Mouse (Mus musculus) liver, embryonic 16.5 days (tissue): Measurements from ENCODE around the gene Hes7. TPM values are rescaled to one million over a fixed set of nuclear protein-coding genes. Genes with fewer than 3 reads are reported as not detected.
A peak's percentile ranks its signal among the peaks of the same experiment; 100 is the strongest.

Experiments
- ATAC-seq: fragments of 200-750 bp; cut with Nextera tagmentation; 2 replicates; pipeline ENCODE4 v1.8.0; 2017; ENCODE audit warnings: low read depth, mild to moderate bottlenecking, moderate number of reproducible peaks, moderate library complexity
- H3K27ac ChIP-seq: fragments of 300-500 bp; sonication (generic); 2 replicates; pipeline ENCODE4 v1.5.1; 2014; ENCODE audit warnings: mild to moderate bottlenecking, low read length
- H3K27me3 ChIP-seq: fragments of 300-500 bp; sonication (generic); 2 replicates; pipeline ENCODE4 v1.6.1; 2014; ENCODE audit warnings: low read depth, low read length, mixed read lengths; ENCODE audit not compliant: control insufficient read depth, insufficient read depth
- H3K36me3 ChIP-seq: fragments of 300-500 bp; sonication (generic); 2 replicates; pipeline ENCODE4 v1.6.1; 2014; ENCODE audit warnings: mild to moderate bottlenecking; ENCODE audit not compliant: control insufficient read depth, insufficient read depth
- H3K4me1 ChIP-seq: fragments of 300-500 bp; sonication (generic); 2 replicates; pipeline ENCODE4 v1.6.1; 2014; ENCODE audit warnings: low read depth, low read length, mixed read lengths; ENCODE audit not compliant: control insufficient read depth
- H3K4me2 ChIP-seq: fragments of 300-500 bp; sonication (generic); 2 replicates; pipeline ENCODE4 v1.6.1; 2014; ENCODE audit warnings: low read depth, low read length, mixed read lengths
- H3K4me3 ChIP-seq: fragments of 300-500 bp; sonication (generic); 2 replicates; pipeline ENCODE4 v1.5.1; 2014; ENCODE audit warnings: low read depth, mild to moderate bottlenecking, low read length
- H3K9ac ChIP-seq: fragments of 300-500 bp; sonication (generic); 2 replicates; pipeline ENCODE4 v1.6.1; 2014; ENCODE audit warnings: low read depth, low read length
- H3K9me3 ChIP-seq: fragments of 300-500 bp; sonication (generic); replicated peaks from 2 replicates; pipeline ENCODE4 v1.6.1; 2016; ENCODE audit warnings: low read length; ENCODE audit not compliant: control insufficient read depth
- WGBS: fragments of 180-500 bp; shearing (Covaris S2); extraction: QIAGEN DNeasy Blood & Tissue Kit; methylation state at CpG from one replicate; pipeline ENCODE4 v1.1.7; 2014; ENCODE audit not compliant: insufficient replicate concordance; 5-methylcytosine and 5-hydroxymethylcytosine counted together
- polyA plus RNA-seq: library from polyadenylated mRNA; unstranded; fragments of >200 nt; fragmentation: Nextera tagmentation; extraction: Ambion mirVana; gene quantifications from 2 replicates; pipeline ENCODE4 v1.2.1, GENCODE M21; 2015

Hes7 gene
- polyA plus RNA-seq, 1 experiment from 2014 or later, result 0.07 TPM

DNA sequence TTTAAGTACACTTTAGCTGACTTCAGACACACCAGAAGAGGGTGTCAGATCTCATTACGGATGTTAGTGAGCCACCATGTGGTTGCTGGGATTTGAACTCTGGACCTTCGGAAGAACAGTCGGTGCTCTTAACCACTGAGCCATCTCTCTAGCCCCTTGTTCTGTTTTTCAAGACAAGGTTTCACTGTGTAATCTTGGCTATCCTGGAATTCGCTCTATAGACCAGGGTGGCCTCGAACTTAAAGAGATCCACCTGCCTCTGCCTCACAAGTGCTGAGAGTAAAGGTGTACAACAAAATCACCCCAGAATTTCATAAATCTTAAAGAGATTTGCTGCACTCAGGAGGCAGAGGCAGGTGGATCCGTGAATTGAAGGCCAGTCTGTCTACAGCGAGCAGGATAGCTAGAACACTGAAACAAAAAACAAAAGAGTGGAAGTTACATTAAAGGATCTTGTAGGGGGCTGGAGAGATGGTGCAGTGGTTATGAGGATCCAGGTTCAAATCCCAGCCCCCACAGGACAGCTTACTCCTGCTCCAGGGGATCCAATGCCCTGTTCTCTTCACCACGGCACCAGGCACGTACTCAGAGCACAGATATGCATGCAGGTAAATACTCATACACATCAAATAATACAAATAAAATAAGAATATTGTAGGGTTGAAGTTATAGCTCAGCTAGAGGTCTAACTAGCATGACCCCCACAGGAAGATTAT is 44.3 kb upstream of the Hes7 start:
- 44% methylated on average over 8 of the region's 9 CpGs for WGBS
- Histone ChIP-seq H3K36me3 (no peaks in the 10 kb centered on the region), H3K27ac (no peak overlapping the region), H3K27me3 (no peaks in the 10 kb centered on the region), H3K4me3 (no peak overlapping the region), H3K9me3 (no peaks in the 10 kb centered on the region), H3K9ac (no peak overlapping the region), H3K4me1 (peaks cover 33% of the 10 kb centered on the region), H3K4me2 (no peak overlapping the region)
- ATAC-seq, result no peak

DNA sequence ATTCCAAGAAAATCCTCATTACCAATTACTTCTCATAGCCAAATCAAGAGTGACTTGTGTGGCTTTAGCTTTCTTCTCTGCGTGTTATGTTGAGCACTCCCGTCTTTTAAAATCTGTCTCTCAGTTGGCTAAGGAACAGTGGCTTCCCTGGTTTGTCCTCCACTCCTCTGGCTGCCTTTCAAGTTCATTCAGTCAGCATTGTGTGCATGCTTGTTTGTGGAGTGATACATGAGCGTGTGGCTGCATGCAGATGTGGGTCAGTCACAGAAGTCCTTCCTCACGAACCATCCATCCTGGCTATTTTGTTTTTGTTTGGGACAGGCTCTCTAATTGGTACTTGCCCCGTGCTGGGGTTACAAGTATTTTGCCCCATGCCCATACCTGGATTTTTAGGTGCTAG is 43.6 kb upstream of the Hes7 start:
- 63% methylated on average over 5 of the region's 5 CpGs for WGBS
- Histone ChIP-seq H3K27me3 (no peaks in the 10 kb centered on the region), H3K4me1 (peaks cover 26% of the 10 kb centered on the region)

DNA sequence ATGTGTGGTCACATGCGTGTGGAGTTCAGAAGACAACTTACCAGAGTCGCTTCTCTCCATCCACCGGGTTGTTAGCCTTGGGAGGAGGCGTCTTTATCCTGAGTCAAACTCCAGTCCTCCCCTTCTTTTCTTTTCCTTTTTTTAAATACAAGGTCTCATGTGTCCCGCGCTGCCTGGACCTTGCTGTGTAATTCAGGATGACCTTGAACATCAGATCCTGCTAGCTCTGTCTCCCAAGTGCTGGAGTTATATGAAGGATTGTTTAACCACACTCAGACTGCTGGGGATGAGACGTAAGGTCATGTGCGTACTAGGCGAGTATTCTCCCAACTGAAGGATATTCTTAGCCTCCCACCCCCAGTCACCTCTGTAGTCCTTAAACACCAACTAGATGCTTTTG is 42.9 kb upstream of the Hes7 start:
- Histone ChIP-seq H3K36me3 (no peaks in the 10 kb centered on the region), H3K27ac (no peak overlapping the region), H3K27me3 (no peaks in the 10 kb centered on the region), H3K4me2 (no peak overlapping the region), H3K4me1 (peaks cover 21% of the 10 kb centered on the region), H3K9me3 (no peaks in the 10 kb centered on the region), H3K9ac (no peak overlapping the region), H3K4me3 (no peak overlapping the region)
- 71% methylated on average over 9 of the region's 9 CpGs for WGBS
- no peak for ATAC-seq

More for the DNA sequence above, 43.6 kb upstream of the Hes7 start:
- no peak for ATAC-seq
- no peak overlapping the region for H3K4me3 ChIP-seq
- no peak overlapping the region for H3K9ac ChIP-seq
- H3K9me3 ChIP-seq, result no peaks in the 10 kb centered on the region
- no peaks in the 10 kb centered on the region for H3K36me3 ChIP-seq
- no peak overlapping the region for H3K4me2 ChIP-seq
- H3K27ac ChIP-seq, result no peak overlapping the region

DNA sequence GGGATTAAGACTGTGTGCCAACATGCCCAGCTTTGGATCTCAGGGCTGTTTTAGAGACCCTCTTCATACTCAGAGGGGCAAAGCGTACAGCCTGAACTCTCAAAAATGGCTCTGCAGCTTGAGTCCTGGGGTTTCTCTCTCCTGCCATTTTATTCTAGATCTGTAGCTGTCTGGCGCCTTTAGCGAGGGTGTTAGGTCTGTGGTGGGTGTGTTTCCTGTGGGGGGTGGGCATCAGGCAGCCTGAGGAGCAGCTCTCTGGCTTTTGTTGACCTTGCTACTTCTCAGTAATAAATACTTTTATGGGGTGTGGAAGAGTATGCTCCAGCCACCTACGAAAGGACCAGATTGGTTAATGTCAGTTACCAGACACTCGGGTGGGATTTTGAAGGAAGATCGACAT is 42.2 kb upstream of the Hes7 start:
- H3K27ac ChIP-seq, result no peak overlapping the region
- H3K27me3 ChIP-seq, result no peaks in the 10 kb centered on the region
- H3K4me3 ChIP-seq, result no peak overlapping the region
- H3K36me3 ChIP-seq, result no peaks in the 10 kb centered on the region
- H3K4me1 ChIP-seq, result peaks cover 17% of the 10 kb centered on the region
- H3K9me3 ChIP-seq, result no peaks in the 10 kb centered on the region
- ATAC-seq, result no peak
- WGBS, result 73% methylated on average over 6 of the region's 6 CpGs
- H3K9ac ChIP-seq, result no peak overlapping the region
- no peak overlapping the region for H3K4me2 ChIP-seq

DNA sequence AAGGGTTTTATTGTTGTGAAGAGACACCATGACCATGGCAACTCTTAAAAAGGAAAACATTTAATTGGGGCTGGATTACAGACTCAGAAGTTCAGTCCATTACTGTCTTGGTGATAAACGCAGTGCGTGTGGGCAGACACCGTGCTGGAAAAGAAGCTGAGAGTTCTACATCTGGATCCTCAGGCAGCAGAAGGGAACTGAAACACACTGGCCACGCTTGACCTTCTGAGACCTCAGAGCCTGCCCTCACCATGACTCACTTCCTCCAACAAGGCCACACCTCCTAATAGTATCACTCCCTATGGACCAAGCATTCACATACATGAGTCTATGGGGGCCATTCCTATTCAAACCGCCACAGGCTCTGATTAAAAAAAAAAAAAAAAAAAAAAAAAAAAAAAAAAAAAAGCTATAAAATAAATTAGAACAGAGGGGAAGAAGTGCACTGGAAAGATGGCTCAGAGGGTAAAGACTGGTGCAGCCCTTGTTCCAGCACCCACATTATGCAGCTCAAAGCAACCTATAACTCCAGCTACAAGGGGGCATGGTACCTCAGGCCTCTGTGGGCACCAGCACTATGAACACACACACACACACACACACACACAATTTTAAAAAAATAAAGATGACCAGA is 41.3 kb upstream of the Hes7 start:
- ATAC-seq, result peak; percentile 54
- peaks cover 10% of the 10 kb centered on the region for H3K4me1 ChIP-seq

DNA sequence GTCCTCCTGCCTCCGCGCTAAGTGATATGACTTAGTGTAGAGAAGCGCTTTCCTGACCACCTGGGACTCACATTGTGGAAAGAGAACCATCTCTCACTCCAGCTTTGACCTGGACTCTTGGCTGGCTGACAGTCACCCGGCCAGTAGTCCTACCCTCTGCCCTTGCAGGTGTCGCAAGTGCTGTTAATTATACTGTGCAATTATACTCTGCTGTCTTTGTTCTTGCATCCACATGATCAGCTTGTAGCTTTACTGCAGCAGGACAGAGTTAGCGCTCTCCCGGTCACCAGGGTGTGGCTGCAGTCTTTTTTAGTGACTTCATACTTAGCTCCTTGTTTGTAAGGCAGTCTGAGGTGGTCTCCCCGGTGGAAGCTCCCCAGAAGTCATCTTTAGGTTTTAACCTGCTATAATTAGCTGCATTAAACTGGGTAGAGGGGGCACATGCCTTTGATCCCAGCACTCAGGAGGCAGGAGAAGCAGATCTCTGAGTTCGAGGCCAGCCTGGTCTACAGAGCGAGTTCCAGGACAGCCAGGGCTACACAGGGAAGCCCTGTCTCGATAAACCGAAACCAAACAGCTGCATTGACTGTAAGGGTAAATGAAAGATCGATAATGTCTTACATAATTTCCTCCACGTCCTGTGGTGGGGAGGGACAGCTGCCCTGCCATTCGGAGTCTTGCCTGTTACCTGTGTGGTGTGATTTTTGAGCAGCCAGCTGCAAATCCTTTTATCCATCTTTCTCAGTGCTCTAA is 39.9 kb upstream of the Hes7 start:
- H3K9ac ChIP-seq, result no peak overlapping the region
- no peaks in the 10 kb centered on the region for H3K36me3 ChIP-seq
- WGBS, result 70% methylated on average over 15 of the region's 15 CpGs
- ATAC-seq, result no peak
- no peak overlapping the region for H3K27ac ChIP-seq
- H3K9me3 ChIP-seq, result no peaks in the 10 kb centered on the region
- no peak overlapping the region for H3K4me3 ChIP-seq
- no peak overlapping the region for H3K4me2 ChIP-seq
- H3K4me1 ChIP-seq, result no peaks in the 10 kb centered on the region
- H3K27me3 ChIP-seq, result no peaks in the 10 kb centered on the region

More for the DNA sequence above, 41.3 kb upstream of the Hes7 start:
- no peaks in the 10 kb centered on the region for H3K9me3 ChIP-seq
- H3K9ac ChIP-seq, result no peak overlapping the region
- H3K27ac ChIP-seq, result no peak overlapping the region
- no peaks in the 10 kb centered on the region for H3K27me3 ChIP-seq
- no peak overlapping the region for H3K4me3 ChIP-seq
- WGBS, result 53% methylated on average over 5 of the region's 5 CpGs
- no peaks in the 10 kb centered on the region for H3K36me3 ChIP-seq
- no peak overlapping the region for H3K4me2 ChIP-seq

DNA sequence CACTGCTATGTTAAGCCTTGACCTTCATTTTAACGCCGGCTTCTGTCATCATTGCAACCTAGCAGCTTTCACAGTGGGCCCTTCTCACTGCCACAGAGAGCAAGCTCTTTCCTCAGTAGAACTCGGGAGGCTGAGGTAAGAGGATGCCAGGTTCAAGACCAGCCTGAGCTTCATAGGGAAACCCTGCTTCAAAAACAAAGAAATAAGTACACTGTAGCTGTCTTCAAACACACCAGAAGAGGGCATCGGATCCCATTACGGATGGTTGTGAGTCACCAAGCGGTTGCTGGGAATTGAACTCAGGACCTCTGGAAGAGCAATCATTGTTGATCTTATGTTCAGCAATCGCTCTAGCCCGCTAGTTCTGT is 39.4 kb upstream of the Hes7 start:
- H3K4me2 ChIP-seq, result no peak overlapping the region
- H3K9ac ChIP-seq, result no peak overlapping the region
- no peak overlapping the region for H3K27ac ChIP-seq
- H3K36me3 ChIP-seq, result no peaks in the 10 kb centered on the region
- H3K9me3 ChIP-seq, result no peaks in the 10 kb centered on the region
- H3K4me3 ChIP-seq, result no peak overlapping the region
- H3K4me1 ChIP-seq, result no peaks in the 10 kb centered on the region; the same call in 1 of the 2 replicates
- ATAC-seq, result no peak
- no peaks in the 10 kb centered on the region for H3K27me3 ChIP-seq
- WGBS, result 78% methylated on average over 8 of the region's 8 CpGs

DNA sequence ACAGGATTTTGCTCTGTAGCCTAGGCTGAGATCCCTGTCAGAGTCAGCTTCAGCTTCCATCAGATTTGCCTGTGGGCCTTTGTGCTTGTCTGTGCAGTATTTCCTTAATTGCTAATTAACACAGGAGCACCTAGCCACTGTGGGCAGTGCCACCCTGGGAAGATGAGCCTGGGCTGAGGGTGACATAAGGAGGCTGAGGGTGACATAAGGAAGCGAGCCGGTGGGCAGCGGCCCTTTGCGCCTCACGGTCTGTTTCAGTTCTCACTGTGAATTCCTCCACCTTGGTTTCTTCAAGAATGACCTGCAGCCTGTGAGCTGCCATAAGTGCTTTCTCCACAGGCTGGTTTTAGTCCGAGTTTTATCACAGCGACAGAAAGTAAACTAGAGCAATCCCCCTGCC is 38.6 kb upstream of the Hes7 start:
- Histone ChIP-seq H3K27me3 (no peaks in the 10 kb centered on the region), H3K27ac (no peak overlapping the region), H3K4me2 (no peak overlapping the region), H3K4me1 (no peaks in the 10 kb centered on the region; the same call in 1 of the 2 replicates), H3K9me3 (no peaks in the 10 kb centered on the region), H3K36me3 (no peaks in the 10 kb centered on the region), H3K9ac (no peak overlapping the region), H3K4me3 (no peak overlapping the region)
- 70% methylated on average over 7 of the region's 7 CpGs for WGBS
- ATAC-seq, result no peak

DNA sequence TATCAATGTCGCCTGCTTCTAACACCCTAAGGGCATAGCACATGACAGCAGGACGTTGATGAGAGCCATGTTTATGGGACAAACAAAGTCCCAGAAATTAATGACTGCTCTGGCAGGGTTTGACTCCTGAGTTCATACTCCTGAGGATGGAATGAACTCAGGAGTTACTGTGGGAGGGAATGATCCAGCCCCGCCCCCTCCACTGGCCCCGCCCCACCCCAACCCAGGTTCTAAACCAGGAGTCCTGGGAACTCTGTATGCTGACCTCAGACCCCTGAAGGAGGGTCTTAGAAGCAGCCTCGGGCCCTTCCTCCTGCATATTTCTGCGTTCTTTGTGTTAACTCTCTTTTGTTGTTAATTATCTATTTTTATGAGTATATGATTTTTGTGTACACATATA is 34.6 kb upstream of the Hes7 start:
- Histone ChIP-seq H3K36me3 (peaks cover 6% of the 10 kb centered on the region; the same call in 1 of the 2 replicates), H3K27me3 (no peaks in the 10 kb centered on the region), H3K4me2 (no peak overlapping the region), H3K9me3 (no peaks in the 10 kb centered on the region), H3K4me1 (peaks cover 24% of the 10 kb centered on the region), H3K27ac (no peak overlapping the region), H3K9ac (no peak overlapping the region), H3K4me3 (no peak overlapping the region)
- no peak for ATAC-seq
- 66% methylated on average over 6 of the region's 6 CpGs for WGBS
